Mouse (Mus musculus): Measurements from ENCODE around the gene Hoxa2. TPM values are rescaled to one million over a fixed set of nuclear protein-coding genes. Genes with fewer than 3 reads are reported as not detected.
A peak's percentile ranks its signal among the peaks of the same experiment; 100 is the strongest.

Hoxa2 gene
- polyA plus RNA-seq, 1 experiment from 2014 or later, result 1.6 TPM

DNA sequence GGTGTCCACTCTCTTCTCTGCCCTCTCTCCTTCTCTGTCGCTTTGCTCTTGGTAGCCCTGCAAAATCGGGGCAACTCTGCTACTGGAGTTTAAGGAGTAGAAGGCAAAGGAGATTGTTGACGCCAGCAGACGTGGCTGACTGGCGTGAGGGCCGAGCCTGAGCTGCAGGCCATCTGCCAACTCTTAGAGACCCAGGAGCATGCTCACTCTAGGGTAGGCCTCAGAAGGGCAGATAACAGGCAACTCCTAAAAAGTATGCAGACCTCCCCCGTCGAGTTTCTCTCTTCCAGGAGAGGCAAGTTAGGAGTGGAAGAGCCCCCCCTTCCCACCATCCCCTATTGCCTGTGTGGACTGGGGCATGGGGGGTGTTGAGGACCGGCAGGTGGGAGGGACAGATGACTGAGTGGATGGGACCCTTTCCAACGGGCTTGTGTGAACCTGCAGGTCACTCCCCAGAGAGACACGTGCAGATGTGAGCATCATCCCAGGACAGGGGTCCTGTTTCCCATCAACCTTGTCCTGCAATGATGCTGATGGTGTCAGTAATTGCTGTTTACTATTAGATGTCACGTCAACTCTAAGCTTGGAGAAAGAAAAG lies 5.4 kb downstream of the Hoxa2 start:
- Histone ChIP-seq H3K4me2 (peak overlapping the region; percentile 97), H3K4me3 (peak overlapping the region; percentile 57), H3K27me3 (peaks cover 98% of the 10 kb centered on the region), H3K9ac (no peak overlapping the region), H3K4me1 (peaks cover 15% of the 10 kb centered on the region), H3K27ac (no peak overlapping the region), H3K9me3 (no peaks in the 10 kb centered on the region), H3K36me3 (no peaks in the 10 kb centered on the region)
- 2% methylated on average over 12 of the region's 12 CpGs for WGBS
- ATAC-seq (ENCODE audit: insufficient number of reproducible peaks, insufficient read depth, low FRiP score, low TSS enrichment, low read depth), result no peak

- H3K36me3 ChIP-seq, result no peaks in the 10 kb centered on the region
- WGBS, result under 1% methylated on average over 55 of the region's 55 CpGs
- peak within 1 kb of the TSS; percentile 59 for H3K9ac ChIP-seq
- no peak within 1 kb of the TSS for H3K27ac ChIP-seq
- peak within 1 kb of the TSS; percentile 97 for H3K4me2 ChIP-seq
- peaks cover 15% of the 10 kb centered on the region for H3K4me1 ChIP-seq
- ATAC-seq (ENCODE audit: insufficient number of reproducible peaks, insufficient read depth, low FRiP score, low TSS enrichment, low read depth), result peak; percentile 76
- peaks cover 98% of the 10 kb centered on the region for H3K27me3 ChIP-seq
- H3K9me3 ChIP-seq, result no peaks in the 10 kb centered on the region
- H3K4me3 ChIP-seq, result peak within 1 kb of the TSS; percentile 57
Observed at GRCm38 (mm10) chr6:52158276-52159051, 6.2 kb downstream of the Hoxa2 start, which contains the start of gene Hoxa1. Gene Hoxa1 (minus strand): TSS chr6:52158317.

GRCm38 (mm10) chr6:52157466-52158275 lies 7.0 kb downstream of the Hoxa2 start:
- no peaks in the 10 kb centered on the region for H3K36me3 ChIP-seq
- H3K9me3 ChIP-seq, result no peaks in the 10 kb centered on the region
- H3K9ac ChIP-seq, result no peak overlapping the region
- H3K4me2 ChIP-seq, result peak overlapping the region; percentile 97
- H3K4me3 ChIP-seq, result peak overlapping the region; percentile 57
- peaks cover 98% of the 10 kb centered on the region for H3K27me3 ChIP-seq
- no peak overlapping the region for H3K27ac ChIP-seq
- 1% methylated on average over 32 of the region's 32 CpGs for WGBS
- H3K4me1 ChIP-seq, result peaks cover 15% of the 10 kb centered on the region
- no peak for ATAC-seq (ENCODE audit: insufficient number of reproducible peaks, insufficient read depth, low FRiP score, low TSS enrichment, low read depth)

- no peak for ATAC-seq (ENCODE audit: insufficient number of reproducible peaks, insufficient read depth, low FRiP score, low TSS enrichment, low read depth)
Observed at GRCm38 (mm10) chr6:52156551-52157200, 8.0 kb downstream of the Hoxa2 start.

DNA sequence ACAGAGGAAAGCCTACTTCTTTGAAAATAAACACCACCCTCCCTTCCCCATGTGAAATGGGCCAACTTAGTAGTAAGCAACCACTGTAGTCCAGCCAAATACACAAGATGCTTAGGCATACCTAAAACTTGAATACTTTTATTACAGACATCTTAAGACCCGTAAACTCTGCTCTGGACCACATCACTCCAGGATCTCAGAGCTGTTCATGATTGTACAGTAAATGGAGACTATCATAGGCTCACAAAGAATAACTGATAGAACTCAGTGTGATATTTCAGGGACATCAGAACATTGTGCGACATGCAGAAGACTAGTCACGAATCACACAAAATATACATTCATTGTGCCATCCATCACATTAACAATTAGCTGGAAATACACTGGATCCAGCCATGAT lies 9.2 kb downstream of the Hoxa2 start:
- Histone ChIP-seq H3K36me3 (no peaks in the 10 kb centered on the region), H3K9ac (no peak overlapping the region), H3K27me3 (peaks cover 100% of the 10 kb centered on the region), H3K4me1 (peaks cover 19% of the 10 kb centered on the region), H3K4me3 (no peak overlapping the region), H3K27ac (no peak overlapping the region), H3K9me3 (no peaks in the 10 kb centered on the region), H3K4me2 (no peak overlapping the region)
- 42% methylated on average over 3 of the region's 3 CpGs for WGBS
- ATAC-seq (ENCODE audit: insufficient number of reproducible peaks, insufficient read depth, low FRiP score, low TSS enrichment, low read depth), result no peak

More at GRCm38 (mm10) chr6:52156551-52157200, 8.0 kb downstream of the Hoxa2 start:
- Histone ChIP-seq H3K9me3 (no peaks in the 10 kb centered on the region), H3K27ac (no peak overlapping the region), H3K4me2 (no peak overlapping the region), H3K9ac (no peak overlapping the region), H3K36me3 (no peaks in the 10 kb centered on the region), H3K27me3 (peaks cover 99% of the 10 kb centered on the region), H3K4me1 (peaks cover 15% of the 10 kb centered on the region), H3K4me3 (no peak overlapping the region)
- WGBS, result 3% methylated on average over 20 of the region's 20 CpGs

GRCm38 (mm10) chr6:52154044-52154443 lies 10.6 kb downstream of the Hoxa2 start:
- no peak overlapping the region for H3K4me2 ChIP-seq
- H3K27me3 ChIP-seq, result peaks cover 100% of the 10 kb centered on the region
- no peaks in the 10 kb centered on the region for H3K36me3 ChIP-seq
- peaks cover 18% of the 10 kb centered on the region for H3K4me1 ChIP-seq
- 7% methylated on average over 5 of the region's 5 CpGs for WGBS
- no peak overlapping the region for H3K27ac ChIP-seq
- no peak overlapping the region for H3K9ac ChIP-seq
- ATAC-seq (ENCODE audit: insufficient number of reproducible peaks, insufficient read depth, low FRiP score, low TSS enrichment, low read depth), result no peak
- peaks cover 4% of the 10 kb centered on the region; the same call in 1 of the 2 replicates for H3K9me3 ChIP-seq
- H3K4me3 ChIP-seq, result no peak overlapping the region

- no peak for ATAC-seq (ENCODE audit: insufficient number of reproducible peaks, insufficient read depth, low FRiP score, low TSS enrichment, low read depth)
- H3K36me3 ChIP-seq, result no peaks in the 10 kb centered on the region
- peaks cover 99% of the 10 kb centered on the region for H3K27me3 ChIP-seq
- H3K4me3 ChIP-seq, result no peak overlapping the region
- no peak overlapping the region for H3K4me2 ChIP-seq
- H3K9ac ChIP-seq, result no peak overlapping the region
- 3% methylated on average over 6 of the region's 6 CpGs for WGBS
- peaks cover 4% of the 10 kb centered on the region; the same call in 1 of the 2 replicates for H3K9me3 ChIP-seq
- peaks cover 10% of the 10 kb centered on the region for H3K4me1 ChIP-seq
- H3K27ac ChIP-seq, result no peak overlapping the region
Observed at GRCm38 (mm10) chr6:52153270-52153669, 11.4 kb downstream of the Hoxa2 start.

- 3% methylated on average over 16 of the region's 16 CpGs for WGBS
- H3K27ac ChIP-seq, result no peak overlapping the region
- ATAC-seq (ENCODE audit: insufficient number of reproducible peaks, insufficient read depth, low FRiP score, low TSS enrichment, low read depth), result no peak
- H3K9me3 ChIP-seq, result peaks cover 4% of the 10 kb centered on the region; the same call in 1 of the 2 replicates
- H3K4me1 ChIP-seq, result peaks cover 5% of the 10 kb centered on the region; the same call in 1 of the 2 replicates
- no peak overlapping the region for H3K4me3 ChIP-seq
- H3K9ac ChIP-seq, result no peak overlapping the region
- H3K27me3 ChIP-seq, result peaks cover 99% of the 10 kb centered on the region
- no peaks in the 10 kb centered on the region for H3K36me3 ChIP-seq
- no peak overlapping the region for H3K4me2 ChIP-seq
Observed at GRCm38 (mm10) chr6:52152226-52153193, 12.1 kb downstream of the Hoxa2 start.

GRCm38 (mm10) chr6:52151571-52151970 lies 13.1 kb downstream of the Hoxa2 start:
- H3K9me3 ChIP-seq, result peaks cover 4% of the 10 kb centered on the region; the same call in 1 of the 2 replicates
- peaks cover 5% of the 10 kb centered on the region; the same call in 1 of the 2 replicates for H3K4me1 ChIP-seq
- no peak overlapping the region for H3K4me3 ChIP-seq
- H3K4me2 ChIP-seq, result no peak overlapping the region
- H3K9ac ChIP-seq, result no peak overlapping the region
- H3K27ac ChIP-seq, result no peak overlapping the region
- 3% methylated on average over 4 of the region's 4 CpGs for WGBS
- no peaks in the 10 kb centered on the region for H3K36me3 ChIP-seq
- H3K27me3 ChIP-seq, result peaks cover 99% of the 10 kb centered on the region
- ATAC-seq (ENCODE audit: insufficient number of reproducible peaks, insufficient read depth, low FRiP score, low TSS enrichment, low read depth), result no peak

DNA sequence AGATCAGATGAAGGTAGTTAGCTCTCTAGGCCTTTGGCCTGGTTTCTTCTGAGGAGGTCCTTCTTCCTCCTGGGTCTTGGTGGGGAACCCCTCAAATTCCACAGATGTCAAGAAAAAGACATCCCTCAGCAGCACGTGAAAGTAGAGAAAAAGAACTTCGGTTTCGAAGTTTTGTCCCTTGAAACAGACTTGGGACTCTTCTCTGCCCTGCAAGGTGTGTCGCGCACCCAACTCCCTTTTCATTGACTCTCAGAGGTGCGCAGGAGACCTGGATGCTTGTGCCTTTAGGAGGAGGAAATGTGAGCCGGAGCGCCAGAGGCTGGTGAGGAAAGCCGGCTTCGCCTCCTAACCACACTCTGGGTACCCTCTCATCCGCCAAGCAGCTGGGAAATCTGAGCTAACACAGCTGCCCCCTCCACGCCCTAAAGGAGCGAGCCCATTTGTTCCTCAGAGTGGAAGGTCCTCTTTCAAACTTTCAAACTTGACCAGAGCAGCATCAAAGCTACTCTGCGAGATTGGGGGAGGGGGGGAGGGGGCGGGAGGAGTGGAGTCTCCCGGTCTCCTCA lies 14.1 kb downstream of the Hoxa2 start:
- H3K27ac ChIP-seq, result no peak overlapping the region
- no peaks in the 10 kb centered on the region for H3K36me3 ChIP-seq
- H3K9ac ChIP-seq, result no peak overlapping the region
- peaks cover 4% of the 10 kb centered on the region; the same call in 1 of the 2 replicates for H3K9me3 ChIP-seq
- 3% methylated on average over 16 of the region's 16 CpGs for WGBS
- no peak overlapping the region for H3K4me3 ChIP-seq
- peaks cover 5% of the 10 kb centered on the region; the same call in 1 of the 2 replicates for H3K4me1 ChIP-seq
- ATAC-seq (ENCODE audit: insufficient number of reproducible peaks, insufficient read depth, low FRiP score, low TSS enrichment, low read depth), result no peak
- peaks cover 94% of the 10 kb centered on the region for H3K27me3 ChIP-seq
- no peak overlapping the region for H3K4me2 ChIP-seq
